Mouse (Mus musculus): ENCODE results near the gene Cdh23. TPM values are rescaled to one million over a fixed set of nuclear protein-coding genes. Genes with fewer than 3 reads are reported as not detected.
A peak's percentile ranks its signal among the peaks of the same experiment; 100 is the strongest.

The Cdh23 gene
- total and polyA plus RNA-seq, 3 experiments: 4.7 to 7.7 (median 7.0) TPM

- WGBS: 59% methylated on average over 6 of the region's 6 CpGs
- Histone ChIP-seq H3K4me3 (no peak overlapping the region), H3K79me2 (replicated peaks; ENCODE audit: control insufficient read depth, insufficient read depth, low read length) (no peaks in the 10 kb centered on the region), H3K9ac (ENCODE audit: low read depth, low read length) (no peak overlapping the region), H3K4me1 (ENCODE audit: control insufficient read depth, insufficient read depth, low read length) (peaks cover 8% of the 10 kb centered on the region), H3K27me3 (ENCODE audit: control insufficient read depth, insufficient read depth, low read length) (no peaks in the 10 kb centered on the region), H3K27ac (no peak overlapping the region; the same call in 1 of the 2 replicates), H3K36me3 (ENCODE audit: control insufficient read depth, insufficient read depth, low read length) (no peaks in the 10 kb centered on the region)
- TF ChIP-seq CTCF (IDR thresholded peaks at IDR 0.05): no peak
- TF ChIP-seq POLR2A (IDR thresholded peaks at IDR 0.05; ENCODE audit: insufficient read depth, low read depth, low read length): no peak
- no peak for TF ChIP-seq EP300 (IDR thresholded peaks at IDR 0.05; ENCODE audit: insufficient read depth, low read depth, low read length)
- DNase-seq: no peak
- intact Hi-C loops (cut with DNase I): no loop called here
These were observed 305.9 kb downstream of the Cdh23 start for GRCm38 (mm10) chr10:60390177-60390903.

- 0 out of 2 replicates have a peak, but pooled peaks have one; percentile 13 for TF ChIP-seq EP300 (IDR thresholded peaks at IDR 0.05; ENCODE audit: insufficient read depth, low read depth, low read length)
- no peak for TF ChIP-seq POLR2A (IDR thresholded peaks at IDR 0.05; ENCODE audit: insufficient read depth, low read depth, low read length)
- Histone ChIP-seq H3K36me3 (ENCODE audit: control insufficient read depth, insufficient read depth, low read length) (no peaks in the 10 kb centered on the region), H3K4me3 (no peak overlapping the region), H3K79me2 (replicated peaks; ENCODE audit: control insufficient read depth, insufficient read depth, low read length) (no peaks in the 10 kb centered on the region), H3K27me3 (ENCODE audit: control insufficient read depth, insufficient read depth, low read length) (no peaks in the 10 kb centered on the region), H3K27ac (peak overlapping the region; percentile 7; the same call in 1 of the 2 replicates), H3K9ac (ENCODE audit: low read depth, low read length) (no peak overlapping the region), H3K4me1 (ENCODE audit: control insufficient read depth, insufficient read depth, low read length) (peaks cover 8% of the 10 kb centered on the region)
- WGBS: 3% methylated on average over 9 of the region's 9 CpGs
- peak in 1 of 2 experiments; percentile 53 for DNase-seq
- intact Hi-C loops (cut with DNase I): no loop called here
These were observed 306.8 kb downstream of the Cdh23 start for GRCm38 (mm10) chr10:60389447-60389865.

GRCm38 (mm10) chr10:60388332-60388731 is 308.0 kb downstream of the Cdh23 start:
- Histone ChIP-seq H3K27ac (no peak overlapping the region), H3K4me3 (no peak overlapping the region), H3K79me2 (replicated peaks; ENCODE audit: control insufficient read depth, insufficient read depth, low read length) (no peaks in the 10 kb centered on the region), H3K4me1 (ENCODE audit: control insufficient read depth, insufficient read depth, low read length) (peaks cover 8% of the 10 kb centered on the region), H3K36me3 (ENCODE audit: control insufficient read depth, insufficient read depth, low read length) (no peaks in the 10 kb centered on the region), H3K27me3 (ENCODE audit: control insufficient read depth, insufficient read depth, low read length) (no peaks in the 10 kb centered on the region), H3K9ac (ENCODE audit: low read depth, low read length) (no peak overlapping the region)
- 69% methylated on average over 2 of the region's 2 CpGs for WGBS
- intact Hi-C loops (cut with DNase I): no loop called here
- TF ChIP-seq EP300 (IDR thresholded peaks at IDR 0.05; ENCODE audit: insufficient read depth, low read depth, low read length) (no peak), POLR2A (IDR thresholded peaks at IDR 0.05; ENCODE audit: insufficient read depth, low read depth, low read length) (no peak)
- DNase-seq: peak in 1 of 2 experiments; percentile 25

- H3K27ac ChIP-seq: no peak overlapping the region
- no peak overlapping the region for H3K9ac ChIP-seq (ENCODE audit: low read depth, low read length)
- H3K36me3 ChIP-seq (ENCODE audit: control insufficient read depth, insufficient read depth, low read length): no peaks in the 10 kb centered on the region
- no peak for TF ChIP-seq CTCF (IDR thresholded peaks at IDR 0.05)
- no peak for TF ChIP-seq POLR2A (IDR thresholded peaks at IDR 0.05; ENCODE audit: insufficient read depth, low read depth, low read length)
- no peak for TF ChIP-seq EP300 (IDR thresholded peaks at IDR 0.05; ENCODE audit: insufficient read depth, low read depth, low read length)
- intact Hi-C loops (cut with DNase I): no loop called here
- WGBS: 69% methylated on average over 10 of the region's 10 CpGs
- H3K4me3 ChIP-seq: no peak overlapping the region
- H3K79me2 ChIP-seq (replicated peaks; ENCODE audit: control insufficient read depth, insufficient read depth, low read length): no peaks in the 10 kb centered on the region
- no peaks in the 10 kb centered on the region for H3K27me3 ChIP-seq (ENCODE audit: control insufficient read depth, insufficient read depth, low read length)
- peaks cover 7% of the 10 kb centered on the region for H3K4me1 ChIP-seq (ENCODE audit: control insufficient read depth, insufficient read depth, low read length)
- DNase-seq: no peak
These were observed 315.0 kb downstream of the Cdh23 start for GRCm38 (mm10) chr10:60381142-60381925.

GRCm38 (mm10) chr10:60380229-60380628 is 316.1 kb downstream of the Cdh23 start:
- H3K9ac ChIP-seq (ENCODE audit: low read depth, low read length): no peak overlapping the region
- 40% methylated on average over 3 of the region's 3 CpGs for WGBS
- no peak for TF ChIP-seq EP300 (IDR thresholded peaks at IDR 0.05; ENCODE audit: insufficient read depth, low read depth, low read length)
- TF ChIP-seq POLR2A (IDR thresholded peaks at IDR 0.05; ENCODE audit: insufficient read depth, low read depth, low read length): no peak
- TF ChIP-seq CTCF (IDR thresholded peaks at IDR 0.05): no peak
- no peaks in the 10 kb centered on the region for H3K79me2 ChIP-seq (replicated peaks; ENCODE audit: control insufficient read depth, insufficient read depth, low read length)
- intact Hi-C loops (cut with DNase I): no loop called here
- DNase-seq: no peak
- H3K27ac ChIP-seq: no peak overlapping the region
- peaks cover 10% of the 10 kb centered on the region for H3K4me1 ChIP-seq (ENCODE audit: control insufficient read depth, insufficient read depth, low read length)
- no peaks in the 10 kb centered on the region for H3K36me3 ChIP-seq (ENCODE audit: control insufficient read depth, insufficient read depth, low read length)
- no peak overlapping the region for H3K4me3 ChIP-seq
- no peaks in the 10 kb centered on the region for H3K27me3 ChIP-seq (ENCODE audit: control insufficient read depth, insufficient read depth, low read length)

Data from heart, adult 2 months (tissue).